Mouse (Mus musculus): Measurements from ENCODE around the gene Hoxc5.

The Hoxc5 gene

GRCm38 (mm10) chr15:103039609-103040008 lies 72.4 kb downstream of the Hoxc5 start:
- peak; percentile 27 for DNase-seq

GRCm38 (mm10) chr15:103040601-103041000 lies 73.4 kb downstream of the Hoxc5 start:
- peak; percentile 13 for DNase-seq

GRCm38 (mm10) chr15:103041613-103042012 lies 74.4 kb downstream of the Hoxc5 start:
- DNase-seq: peak; percentile 23

GRCm38 (mm10) chr15:103042209-103042608 lies 75.0 kb downstream of the Hoxc5 start:
- DNase-seq: no peak

GRCm38 (mm10) chr15:103051670-103052069 lies 84.4 kb downstream of the Hoxc5 start:
- peak; percentile 28 for DNase-seq

- DNase-seq: no peak
These were observed 86.0 kb downstream of the Hoxc5 start for GRCm38 (mm10) chr15:103053210-103053609.

- DNase-seq: no peak
These were observed 89.2 kb downstream of the Hoxc5 start for GRCm38 (mm10) chr15:103056396-103056795.

GRCm38 (mm10) chr15:103058715-103059114 lies 91.5 kb downstream of the Hoxc5 start:
- peak; percentile 64 for DNase-seq

GRCm38 (mm10) chr15:103059393-103059992 lies 92.2 kb downstream of the Hoxc5 start:
- peak; percentile 52 for DNase-seq

GRCm38 (mm10) chr15:103060021-103060340 lies 92.7 kb downstream of the Hoxc5 start:
- DNase-seq: no peak

GRCm38 (mm10) chr15:103060341-103061130 lies 93.3 kb downstream of the Hoxc5 start:
- peak; percentile 74 for DNase-seq

- DNase-seq: peak; percentile 89
These were observed 94.0 kb downstream of the Hoxc5 start for GRCm38 (mm10) chr15:103061131-103061825.

- peak; percentile 28 for DNase-seq
These were observed 94.7 kb downstream of the Hoxc5 start for GRCm38 (mm10) chr15:103061988-103062387.

- DNase-seq: peak; percentile 77
These were observed 98.4 kb downstream of the Hoxc5 start for GRCm38 (mm10) chr15:103065642-103066041.
